Comparison of ENCODE assay signal across 9 mouse cellular contexts in genomic region chr11:20987841-20988251, GRCm38 (mm10).
DNase-seq lines count a peak whose midpoint lies in the region; ATAC-seq lines count a peak whose summit lies in the region.
"Had no signal": no experiment of that assay in that cellular context is flagged by ENCODE, and none has a peak within 500 bp of the region (broad histone marks: within the 10 kb centered on the region; RNA-seq: fewer than 3 reads in every experiment).

No protein-coding gene starts in this region.

- 0 out of 2 replicates have a peak overlapping the region, but pooled peaks have one; percentile 32 for H3K9ac ChIP-seq in midbrain, embryonic 16.5 days (ENCODE audit: low read depth, low read length)
- no peak overlapping the region for H3K9ac ChIP-seq in intestine, embryonic 15.5 days

- peak; percentile 82 for DNase-seq in brain, embryonic 18.5 days (ENCODE audit: low read depth, low spot score)
- DNase-seq in cerebellum, postnatal 36 days = peak; percentile 27
- peak; percentile 85 to 91 for DNase-seq in layer of hippocampus, adult 18-20 months (ENCODE audit: low spot score in 2 of 2)
- DNase-seq in adrenal gland, adult 2 months = no peak
- DNase-seq in gastrocnemius, postnatal 14 days = no peak
- DNase-seq: gastrocnemius, postnatal 10 days had no signal

- peak; percentile 99 for ATAC-seq in midbrain, embryonic 16.5 days
- no peak for ATAC-seq in intestine, embryonic 15.5 days
- ATAC-seq in CD4-positive, CD25-positive, alpha-beta regulatory T cell, adult 4 months = no peak

- H3K27me3 ChIP-seq in midbrain, embryonic 16.5 days (ENCODE audit: control insufficient read depth, insufficient read depth, low read depth, low read length) = no peaks in the 10 kb centered on the region
- H3K27me3 ChIP-seq in intestine, embryonic 15.5 days (replicated peaks) = no peaks in the 10 kb centered on the region

- peak overlapping the region; percentile 25 for H3K4me3 ChIP-seq in midbrain, embryonic 16.5 days (ENCODE audit: low read depth, low read length)
- no peak overlapping the region for H3K4me3 ChIP-seq in intestine, embryonic 15.5 days (replicated peaks)

- H3K4me2 ChIP-seq in midbrain, embryonic 16.5 days (ENCODE audit: low read length) = peak overlapping the region; percentile 47
- no peak overlapping the region for H3K4me2 ChIP-seq in intestine, embryonic 15.5 days (replicated peaks)

- H3K36me3 ChIP-seq in midbrain, embryonic 16.5 days (ENCODE audit: control insufficient read depth, insufficient read depth, low read length) = no peaks in the 10 kb centered on the region
- H3K36me3 ChIP-seq in intestine, embryonic 15.5 days = no peaks in the 10 kb centered on the region

- 32% methylated on average over 11 of the region's 11 CpGs for WGBS in midbrain, embryonic 16.5 days
- WGBS in intestine, embryonic 15.5 days = 81% methylated on average over 11 of the region's 11 CpGs

- intact Hi-C loops in gastrocnemius, postnatal 14 days (cut with DNase I; ENCODE audit: low total_unique reads) = no loop called here

- peak overlapping the region; percentile 91 for H3K27ac ChIP-seq in midbrain, embryonic 16.5 days (ENCODE audit: low read length)
- no peak overlapping the region for H3K27ac ChIP-seq in intestine, embryonic 15.5 days

- no peaks in the 10 kb centered on the region for H3K9me3 ChIP-seq in midbrain, embryonic 16.5 days (replicated peaks; ENCODE audit: control insufficient read depth, low read length, poor library complexity, severe bottlenecking)
- H3K9me3 ChIP-seq in intestine, embryonic 15.5 days = no peaks in the 10 kb centered on the region

- peaks cover 24% of the 10 kb centered on the region for H3K4me1 ChIP-seq in midbrain, embryonic 16.5 days (ENCODE audit: control insufficient read depth, insufficient read depth, low read length)
- no peaks in the 10 kb centered on the region for H3K4me1 ChIP-seq in intestine, embryonic 15.5 days (replicated peaks)

Comparison
In these comparisons a context has a peak if more than half of its experiments do, and no peak if none do; other contexts are left out.
1. DNase-seq: peak in brain, embryonic 18.5 days (single experiment), cerebellum, postnatal 36 days (2 of 2) and layer of hippocampus, adult 18-20 months (2 of 2); none in adrenal gland, adult 2 months (single experiment) and gastrocnemius, postnatal 14 days (single experiment).